Mouse (Mus musculus) megakaryocyte, embryonic 14.5 days (primary cell): ENCODE measurements around the gene Cavin3.

Experiments
- FLI1 ChIP-seq: IDR thresholded peaks from 2 replicates; pipeline ENCODE4 v1.6.1; 2012; ENCODE audit warnings: low read length, inconsistent platforms, mixed read lengths
- GATA1 ChIP-seq: IDR thresholded peaks from 3 replicates; pipeline ENCODE4 v1.6.1; 2012; ENCODE audit warnings: mixed read lengths, low read length, inconsistent platforms, borderline replicate concordance

GRCm38 (mm10) chr7:105474771-105475315, 7.3 kb downstream of the Cavin3 start:
- TF ChIP-seq GATA1, result no peak
- TF ChIP-seq FLI1, result no peak
